Mouse (Mus musculus) stomach, embryonic 16.5 days (tissue): ENCODE data around the gene Slc11a1. TPM values are rescaled to one million over a fixed set of nuclear protein-coding genes. Genes with fewer than 3 reads are reported as not detected.
A peak's percentile ranks its signal among the peaks of the same experiment; 100 is the strongest.

Experiments
- ATAC-seq: fragments of 200-750 bp; cut with Nextera tagmentation; 2 replicates; pipeline ENCODE4 v1.8.0; 2017; ENCODE audit warnings: moderate number of reproducible peaks, moderate TSS enrichment; ENCODE audit not compliant: insufficient read depth, low FRiP score
- H3K27ac ChIP-seq: fragments of 300-500 bp; sonication (generic); 2 replicates; pipeline ENCODE4 v1.5.1; 2014; ENCODE audit warnings: low read length
- H3K27me3 ChIP-seq: fragments of 300-500 bp; sonication (generic); 2 replicates; pipeline ENCODE4 v1.6.1; 2014; ENCODE audit warnings: low read length, control low read depth, mixed read lengths; ENCODE audit not compliant: control insufficient read depth, insufficient read depth
- H3K36me3 ChIP-seq: fragments of 300-500 bp; sonication (generic); 2 replicates; pipeline ENCODE4 v1.6.1; 2014; ENCODE audit warnings: low read length; ENCODE audit not compliant: control insufficient read depth, insufficient read depth
- H3K4me1 ChIP-seq: fragments of 300-500 bp; sonication (generic); 2 replicates; pipeline ENCODE4 v1.6.1; 2014; ENCODE audit warnings: low read length, control low read depth, mixed read lengths; ENCODE audit not compliant: control insufficient read depth, insufficient read depth
- H3K4me2 ChIP-seq: fragments of 300-500 bp; sonication (generic); 2 replicates; pipeline ENCODE4 v1.6.1; 2014; ENCODE audit warnings: low read depth, low read length, mixed read lengths
- H3K4me3 ChIP-seq: fragments of 300-500 bp; sonication (generic); replicated peaks from 2 replicates; pipeline ENCODE4 v1.5.1; 2014; ENCODE audit warnings: mild to moderate bottlenecking, low read length
- H3K9ac ChIP-seq: fragments of 300-500 bp; sonication (generic); 2 replicates; pipeline ENCODE4 v1.6.1; 2014; ENCODE audit warnings: low read length
- H3K9me3 ChIP-seq: fragments of 300-500 bp; sonication (generic); replicated peaks from 2 replicates; pipeline ENCODE4 v1.6.1; 2016; ENCODE audit warnings: low read length, control low read depth; ENCODE audit not compliant: control insufficient read depth
- WGBS: fragments of 180-500 bp; shearing (Covaris S2); extraction: QIAGEN DNeasy Blood & Tissue Kit; methylation state at CpG from one replicate; pipeline ENCODE4 v1.1.7; 2014; 5-methylcytosine and 5-hydroxymethylcytosine counted together
- polyA plus RNA-seq: library from polyadenylated mRNA; unstranded; fragments of >200 nt; fragmentation: Nextera tagmentation; extraction: Ambion mirVana; gene quantifications from 2 replicates; pipeline ENCODE4 v1.2.1, GENCODE M21; 2015

Slc11a1 gene
- polyA plus RNA-seq, 1 experiment from 2014 or later: 8.7 TPM

DNA sequence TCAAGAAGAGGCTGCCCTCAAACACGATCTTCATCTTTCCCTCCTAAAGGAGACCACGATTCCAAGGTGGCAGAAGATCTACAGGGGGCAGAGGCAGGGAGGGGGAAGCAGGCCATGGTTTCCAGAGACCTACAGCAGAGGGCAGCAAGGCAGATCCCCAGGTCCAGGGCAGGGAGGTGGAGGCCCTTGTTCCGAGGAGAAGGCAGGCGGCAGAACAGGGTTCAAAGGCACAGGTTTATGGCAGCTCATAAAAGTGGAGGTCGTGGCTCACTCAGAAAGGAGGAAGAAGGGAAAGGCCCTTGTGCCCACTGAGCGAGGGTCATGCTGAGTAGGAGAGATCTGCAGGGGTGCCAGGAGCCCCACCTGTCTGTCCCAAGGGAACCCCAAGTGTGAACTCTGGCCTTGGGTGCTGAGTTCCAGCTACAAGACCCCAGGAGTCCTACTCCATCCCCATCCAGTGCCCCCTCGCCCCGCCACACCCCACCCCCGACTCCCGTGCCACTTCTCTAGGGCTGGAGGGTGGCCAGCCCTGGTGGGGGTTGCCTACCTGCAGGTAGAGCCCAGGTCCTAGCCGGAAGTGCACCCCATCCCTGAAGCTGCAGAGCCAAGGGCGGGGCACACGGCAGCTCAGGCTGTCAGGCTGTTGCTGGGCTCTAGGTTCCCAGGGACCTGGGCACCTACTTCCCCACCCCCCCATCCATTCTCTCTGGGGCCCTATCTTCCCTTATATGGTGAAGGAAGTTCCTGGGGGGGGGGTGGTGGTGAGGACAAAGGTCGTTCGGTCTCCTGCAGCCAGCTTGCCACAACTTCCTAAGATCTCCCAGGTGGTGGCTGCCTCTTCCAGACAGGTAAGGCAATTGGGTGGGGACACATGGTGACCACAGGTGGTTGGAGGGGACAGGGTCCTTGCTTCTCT is 33.9 kb downstream of the Slc11a1 start, which contains the start of gene Vil1:
Vil1 (plus strand) TSS at position 788 of the 916 bp plus-strand sequence.
- H3K4me3 ChIP-seq: peak within 1 kb of the TSS; percentile 21
- H3K27ac ChIP-seq: peak within 1 kb of the TSS; percentile 62
- ATAC-seq: peak; percentile 82
- H3K9ac ChIP-seq: peak within 1 kb of the TSS; percentile 52
- no peaks in the 10 kb centered on the region for H3K27me3 ChIP-seq
- peaks cover 3% of the 10 kb centered on the region; the same call in 1 of the 2 replicates for H3K4me1 ChIP-seq
- H3K9me3 ChIP-seq: no peaks in the 10 kb centered on the region
- peak within 1 kb of the TSS; percentile 34 for H3K4me2 ChIP-seq
- WGBS: 40% methylated on average over 15 of the region's 15 CpGs
- no peaks in the 10 kb centered on the region for H3K36me3 ChIP-seq

DNA sequence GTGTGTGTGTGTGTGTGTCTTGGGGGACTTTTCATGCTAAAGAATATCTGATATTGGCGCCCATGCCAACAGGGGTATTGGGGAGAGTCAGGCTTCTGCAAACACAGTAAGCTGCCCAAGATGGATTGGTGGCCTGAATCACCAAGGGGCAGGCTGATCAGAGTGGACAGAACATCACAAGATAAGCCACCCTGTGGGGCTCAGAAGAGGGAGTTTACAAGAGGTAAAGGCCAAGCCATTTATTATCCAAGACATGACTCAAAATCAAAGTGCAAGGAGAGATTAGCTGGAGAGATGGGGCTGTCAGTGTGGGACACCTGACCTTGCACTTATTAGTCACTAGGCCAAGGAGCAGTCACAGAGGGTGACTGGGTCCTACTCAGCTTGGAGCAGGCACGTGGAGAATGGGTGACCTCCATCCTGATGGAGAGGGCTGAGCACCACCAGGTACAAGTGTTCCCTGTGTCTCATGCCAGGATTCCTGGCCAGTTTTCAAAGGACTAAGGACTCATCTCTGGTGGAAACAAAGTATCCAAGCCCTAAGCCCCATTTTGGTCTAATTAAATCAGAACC is 36.8 kb downstream of the Slc11a1 start:
- H3K4me2 ChIP-seq: no peak overlapping the region
- H3K9me3 ChIP-seq: no peaks in the 10 kb centered on the region
- 35% methylated on average over 2 of the region's 2 CpGs for WGBS
- H3K27ac ChIP-seq: no peak overlapping the region
- peak overlapping the region; percentile 2; the same call in 1 of the 2 replicates for H3K9ac ChIP-seq
- no peaks in the 10 kb centered on the region for H3K27me3 ChIP-seq
- no peak for ATAC-seq
- no peak overlapping the region for H3K4me3 ChIP-seq
- H3K36me3 ChIP-seq: no peaks in the 10 kb centered on the region
- peaks cover 3% of the 10 kb centered on the region; the same call in 1 of the 2 replicates for H3K4me1 ChIP-seq

GRCm38 (mm10) chr1:74412711-74413110 is 37.7 kb downstream of the Slc11a1 start:
- Histone ChIP-seq H3K36me3 (no peaks in the 10 kb centered on the region), H3K4me3 (no peak overlapping the region), H3K4me2 (no peak overlapping the region), H3K9me3 (no peaks in the 10 kb centered on the region), H3K4me1 (peaks cover 3% of the 10 kb centered on the region; the same call in 1 of the 2 replicates), H3K27me3 (no peaks in the 10 kb centered on the region), H3K27ac (no peak overlapping the region), H3K9ac (no peak overlapping the region)
- 76% methylated on average over 8 of the region's 8 CpGs for WGBS
- ATAC-seq: no peak

DNA sequence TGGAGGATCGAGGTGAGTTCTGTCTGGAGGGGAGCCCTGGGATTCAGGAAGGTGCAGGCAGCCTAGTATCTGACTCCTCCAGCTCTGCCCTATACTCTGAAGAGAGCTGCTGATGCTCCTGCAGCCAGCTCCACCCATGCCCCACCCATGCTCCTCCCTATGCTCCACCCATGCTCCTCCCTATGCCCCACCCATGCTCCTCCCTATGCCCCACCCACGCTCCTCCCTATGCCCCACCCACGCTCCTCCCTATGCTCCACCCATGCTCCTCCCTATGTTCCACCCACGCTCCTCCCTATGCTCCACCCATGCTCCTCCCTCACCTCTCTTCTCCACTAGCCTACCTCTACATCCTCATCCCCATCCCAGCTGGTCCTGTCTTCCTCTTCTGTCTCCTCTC is 40.1 kb downstream of the Slc11a1 start:
- no peaks in the 10 kb centered on the region for H3K4me1 ChIP-seq
- H3K9ac ChIP-seq: no peak overlapping the region
- H3K4me2 ChIP-seq: no peak overlapping the region
- no peak overlapping the region for H3K4me3 ChIP-seq
- no peak overlapping the region for H3K27ac ChIP-seq
- H3K27me3 ChIP-seq: no peaks in the 10 kb centered on the region
- peak; percentile 53 for ATAC-seq
- no peaks in the 10 kb centered on the region for H3K9me3 ChIP-seq
- WGBS: 45% methylated on average over 4 of the region's 4 CpGs
- no peaks in the 10 kb centered on the region for H3K36me3 ChIP-seq

GRCm38 (mm10) chr1:74418747-74419439 is 43.9 kb downstream of the Slc11a1 start:
- WGBS: 75% methylated on average over 17 of the region's 17 CpGs

DNA sequence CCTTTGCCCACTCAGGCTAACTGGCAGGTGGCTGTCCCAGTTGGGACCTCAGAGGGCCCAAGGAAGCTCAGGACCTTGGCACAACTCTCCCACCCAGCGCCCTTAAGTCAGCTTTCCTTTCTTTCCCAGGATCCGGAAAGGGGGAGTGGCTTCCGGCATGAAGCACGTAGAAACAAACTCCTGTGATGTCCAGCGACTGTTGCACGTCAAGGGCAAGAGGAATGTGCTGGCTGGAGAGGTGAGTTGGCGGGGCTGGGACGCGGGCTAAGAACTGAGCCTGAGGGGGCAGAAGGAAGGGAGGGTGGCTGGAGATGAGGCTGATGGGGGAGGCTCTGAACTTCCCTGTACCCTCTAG is 44.4 kb downstream of the Slc11a1 start:
- Histone ChIP-seq H3K4me3 (no peak overlapping the region), H3K4me1 (no peaks in the 10 kb centered on the region), H3K36me3 (no peaks in the 10 kb centered on the region), H3K27ac (no peak overlapping the region), H3K9ac (no peak overlapping the region), H3K4me2 (no peak overlapping the region), H3K27me3 (no peaks in the 10 kb centered on the region), H3K9me3 (no peaks in the 10 kb centered on the region)
- WGBS: 52% methylated on average over 9 of the region's 9 CpGs
- no peak for ATAC-seq

More at GRCm38 (mm10) chr1:74418747-74419439, 43.9 kb downstream of the Slc11a1 start:
- no peaks in the 10 kb centered on the region for H3K36me3 ChIP-seq
- no peak overlapping the region for H3K27ac ChIP-seq
- ATAC-seq: no peak
- no peak overlapping the region for H3K4me2 ChIP-seq
- H3K27me3 ChIP-seq: no peaks in the 10 kb centered on the region
- no peaks in the 10 kb centered on the region for H3K4me1 ChIP-seq
- no peak overlapping the region for H3K9ac ChIP-seq
- no peak overlapping the region for H3K4me3 ChIP-seq
- no peaks in the 10 kb centered on the region for H3K9me3 ChIP-seq

DNA sequence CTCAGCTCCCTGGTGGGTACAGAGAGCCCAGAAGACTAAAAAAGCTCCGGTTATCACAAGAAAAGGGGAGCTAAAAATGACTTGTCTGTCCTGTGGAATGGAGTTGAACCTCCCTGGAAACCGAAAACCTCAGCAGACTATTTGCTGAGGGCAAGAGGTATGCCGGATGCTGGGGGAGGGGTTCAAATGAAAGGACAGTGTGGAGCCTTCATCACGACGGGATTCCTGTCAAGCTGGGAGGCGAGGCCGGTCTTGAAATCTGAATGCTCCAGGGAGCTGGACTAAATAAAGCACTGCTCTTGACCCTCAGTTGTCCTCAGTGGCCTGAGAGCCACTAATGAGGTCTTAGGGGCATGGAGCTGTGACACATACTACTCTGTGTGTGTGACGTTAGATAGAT is 48.2 kb downstream of the Slc11a1 start:
- no peak overlapping the region for H3K27ac ChIP-seq
- H3K9ac ChIP-seq: no peak overlapping the region; the same call in 1 of the 2 replicates
- no peaks in the 10 kb centered on the region for H3K36me3 ChIP-seq
- H3K4me2 ChIP-seq: no peak overlapping the region
- no peaks in the 10 kb centered on the region for H3K9me3 ChIP-seq
- WGBS: 33% methylated on average over 8 of the region's 8 CpGs
- H3K4me3 ChIP-seq: no peak overlapping the region
- no peaks in the 10 kb centered on the region for H3K27me3 ChIP-seq
- no peaks in the 10 kb centered on the region for H3K4me1 ChIP-seq
- ATAC-seq: no peak

GRCm38 (mm10) chr1:74425845-74426244 is 50.9 kb downstream of the Slc11a1 start:
- ATAC-seq: no peak
- Histone ChIP-seq H3K4me1 (no peaks in the 10 kb centered on the region), H3K9me3 (no peaks in the 10 kb centered on the region), H3K27me3 (no peaks in the 10 kb centered on the region), H3K9ac (no peak overlapping the region; the same call in 1 of the 2 replicates), H3K4me2 (no peak overlapping the region), H3K36me3 (no peaks in the 10 kb centered on the region), H3K4me3 (no peak overlapping the region), H3K27ac (no peak overlapping the region)
- 57% methylated on average over 7 of the region's 7 CpGs for WGBS
